Mouse (Mus musculus): ENCODE data around the gene Wdr70.
A peak's percentile ranks its signal among the peaks of the same experiment; 100 is the strongest.
"Not testable (repeated sequence)": the region's sequence is repeated elsewhere in the genome, so short reads cannot be mapped to it uniquely, and the experiment has no call there.

Gene Wdr70

DNA sequence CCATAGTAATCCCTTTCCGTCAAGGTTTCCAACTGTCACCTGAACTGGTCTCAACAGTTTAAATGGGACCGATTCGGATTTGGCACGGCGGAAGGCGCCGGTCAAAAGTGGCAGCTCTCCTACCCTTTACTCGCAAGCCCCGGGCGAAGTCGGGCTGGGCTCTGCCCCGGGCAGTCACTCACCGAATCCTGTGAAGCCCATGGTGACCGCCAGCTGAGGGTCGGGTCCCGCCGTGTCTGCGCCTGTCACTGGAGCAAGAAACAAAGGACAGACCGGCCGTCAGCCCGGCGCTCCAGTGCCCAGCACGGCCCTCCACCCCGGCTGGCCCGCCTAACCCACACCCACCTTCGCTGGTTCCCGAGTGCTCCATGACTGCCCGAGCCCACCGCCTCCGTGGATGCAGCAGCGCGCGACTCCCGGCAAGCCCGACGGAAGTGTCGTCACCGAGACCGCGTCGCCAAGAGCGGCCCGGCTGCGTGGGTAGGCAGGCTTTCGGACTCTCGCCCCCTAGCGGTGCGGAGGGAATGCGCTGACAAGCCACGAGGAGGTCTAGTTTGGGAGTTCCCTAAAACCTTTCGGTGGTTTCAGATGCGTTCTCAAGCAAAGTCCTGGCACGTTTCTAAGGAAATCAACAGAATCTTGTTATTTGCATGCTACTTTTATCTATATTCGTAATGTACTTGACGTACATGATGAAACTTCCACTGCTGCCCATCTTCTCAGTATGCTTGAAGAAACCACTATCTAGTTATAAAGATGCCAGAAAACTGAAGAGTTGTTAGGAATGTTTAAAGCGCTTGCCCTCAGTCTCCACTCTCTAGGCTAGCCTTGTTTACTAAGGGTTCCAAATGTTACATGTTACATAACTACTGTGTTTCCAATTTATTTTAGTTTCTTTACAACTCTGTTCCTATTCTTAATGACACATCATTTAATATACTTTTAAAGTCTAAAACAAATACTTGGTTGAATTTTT is at the start of gene Wdr70:
TSS of gene Wdr70 (minus strand) at position 436 of the 976 bp plus-strand sequence.
- DNase-seq: peak; percentile 97

GRCm38 (mm10) chr15:8135606-8136005 is 36.6 kb upstream of the Wdr70 start:
- no peak for DNase-seq

- DNase-seq: no peak
Measured at GRCm38 (mm10) chr15:8131761-8132160, 32.8 kb upstream of the Wdr70 start.

- DNase-seq: no peak
Measured at GRCm38 (mm10) chr15:8131268-8131667, 32.3 kb upstream of the Wdr70 start.

- DNase-seq: no peak
Measured at GRCm38 (mm10) chr15:8129281-8129680, 30.3 kb upstream of the Wdr70 start.

DNA sequence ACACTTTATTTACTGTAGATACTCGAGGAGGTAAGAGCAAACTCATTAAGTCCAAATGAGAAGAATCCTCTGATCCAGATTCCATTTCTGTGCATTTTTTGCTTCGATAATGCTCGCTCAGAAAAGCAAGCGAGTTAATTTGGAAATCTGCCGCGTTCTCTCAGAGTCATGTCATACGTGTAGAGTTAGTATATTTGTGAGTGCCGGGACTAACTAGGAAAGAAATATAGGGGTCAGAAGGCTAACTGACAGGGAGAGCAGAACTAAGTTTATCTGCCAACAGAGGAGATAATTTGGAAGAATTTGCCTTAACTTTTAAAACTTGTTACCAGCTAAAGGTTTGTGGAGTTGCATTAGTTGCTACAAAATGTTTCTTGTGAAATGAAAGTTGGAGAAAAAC is 10.8 kb upstream of the Wdr70 start:
- no peak for DNase-seq

DNA sequence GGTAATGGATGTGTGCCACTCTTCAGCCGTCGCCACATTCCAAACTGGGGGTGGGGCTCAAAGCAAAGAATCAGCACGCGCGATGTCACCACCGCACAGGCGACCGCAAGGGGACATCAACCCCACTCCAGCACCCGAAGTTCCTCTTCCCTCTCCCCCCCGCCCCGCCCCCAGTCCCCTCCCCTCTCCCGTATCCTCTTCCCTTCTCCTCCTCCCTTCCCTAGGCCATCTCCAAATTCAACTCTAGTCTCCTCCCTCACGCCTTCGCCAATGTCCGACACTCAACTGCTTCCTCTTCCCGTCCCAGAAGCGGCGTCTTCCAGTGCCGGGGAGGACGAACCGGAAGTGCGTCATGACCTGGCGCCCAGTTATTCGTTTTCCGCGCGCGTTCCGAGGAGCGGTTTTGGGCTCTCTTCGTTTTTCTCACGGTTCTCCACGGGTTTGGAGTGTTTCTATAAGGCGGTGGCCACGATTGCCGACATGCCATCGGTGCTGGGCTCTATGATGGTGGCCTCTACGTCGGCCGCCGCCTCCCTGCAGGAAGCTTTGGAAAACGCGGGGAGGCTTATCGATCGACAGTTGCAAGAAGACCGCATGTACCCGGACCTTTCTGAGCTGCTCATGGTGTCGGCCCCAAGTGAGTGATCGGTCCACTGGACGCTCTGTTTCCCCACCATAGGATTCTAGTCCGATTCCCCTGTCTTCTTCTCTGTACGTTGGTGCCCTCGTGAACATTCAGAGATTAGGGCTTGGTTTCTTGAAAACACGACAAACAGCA is 10.1 kb upstream of the Wdr70 start, which contains the start of gene Nup155:
TSS of gene Nup155 (plus strand) at position 308 of the 778 bp plus-strand sequence.
- DNase-seq: peak; percentile 95

- DNase-seq: no peak
Measured at GRCm38 (mm10) chr15:8108360-8108965, 9.5 kb upstream of the Wdr70 start.

- DNase-seq: not testable (repeated sequence)
Measured at GRCm38 (mm10) chr15:8101975-8102542, 3.0 kb upstream of the Wdr70 start.

GRCm38 (mm10) chr15:8097853-8098252 is 1.2 kb downstream of the Wdr70 start:
- peak; percentile 79 for DNase-seq

- DNase-seq: not testable (repeated sequence)
Measured at GRCm38 (mm10) chr15:8092668-8093067, 6.3 kb downstream of the Wdr70 start.

DNA sequence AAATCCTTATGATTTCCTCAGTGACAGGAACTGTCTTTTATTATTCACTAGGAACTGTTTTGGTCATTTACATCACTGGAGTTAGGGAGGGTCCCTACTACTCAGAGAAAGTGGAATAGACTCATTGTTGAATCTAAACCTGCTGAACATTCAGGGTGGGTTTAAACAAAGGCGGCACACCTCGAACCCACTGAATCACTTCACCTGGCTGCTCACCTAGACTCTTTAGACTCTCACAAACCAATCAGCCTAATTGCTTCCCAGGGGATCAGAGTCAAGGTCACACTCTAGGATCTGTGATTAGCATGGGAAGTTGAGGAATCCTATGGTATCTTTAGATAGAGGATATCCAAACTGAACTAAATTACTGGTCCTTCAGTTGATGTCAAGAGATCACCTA is 8.3 kb downstream of the Wdr70 start:
- no peak for DNase-seq

DNA sequence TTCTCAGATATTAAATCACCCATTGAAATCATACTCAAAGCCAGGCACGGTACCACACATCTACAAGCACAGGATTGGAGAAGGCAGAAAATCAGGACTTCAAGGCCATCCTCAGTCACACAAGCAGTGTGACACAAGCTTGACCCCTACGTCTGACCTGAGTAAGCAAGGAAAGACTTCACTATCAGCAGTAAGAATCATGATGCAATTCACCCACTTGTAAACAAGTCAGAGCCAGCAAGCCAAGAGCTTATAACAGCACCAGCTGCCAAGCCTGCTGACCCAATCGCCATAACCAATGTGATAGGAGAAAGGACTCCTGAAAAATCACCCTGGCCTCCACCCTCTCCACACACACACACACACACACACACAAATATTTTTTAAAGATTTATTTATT is 10.3 kb downstream of the Wdr70 start:
- DNase-seq: peak; percentile 8

- no peak for DNase-seq
Measured at GRCm38 (mm10) chr15:8087293-8087692, 11.7 kb downstream of the Wdr70 start.

GRCm38 (mm10) chr15:8082139-8082538 is 16.9 kb downstream of the Wdr70 start:
- DNase-seq: no peak

DNA sequence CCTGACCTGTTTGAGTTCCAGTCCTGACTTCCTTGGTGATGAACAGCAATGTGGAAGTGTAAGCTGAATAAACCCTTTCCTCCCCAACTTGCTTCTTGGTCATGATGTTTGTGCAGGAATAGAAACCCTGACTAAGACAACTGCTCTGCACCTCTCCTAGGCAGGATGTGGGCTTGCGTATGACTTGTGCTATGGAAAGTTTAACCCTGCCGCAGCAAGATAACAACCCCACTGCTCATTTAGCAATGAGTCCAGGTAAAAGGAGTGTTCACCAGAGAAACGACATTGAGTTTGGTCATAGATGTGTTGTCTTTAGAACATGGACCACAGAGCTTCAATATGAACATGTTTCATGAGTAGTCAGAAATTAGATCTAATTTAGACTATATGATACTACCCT is 25.9 kb downstream of the Wdr70 start:
- not testable (repeated sequence) for DNase-seq

GRCm38 (mm10) chr15:8065221-8065620 is 33.8 kb downstream of the Wdr70 start:
- no peak for DNase-seq

DNA sequence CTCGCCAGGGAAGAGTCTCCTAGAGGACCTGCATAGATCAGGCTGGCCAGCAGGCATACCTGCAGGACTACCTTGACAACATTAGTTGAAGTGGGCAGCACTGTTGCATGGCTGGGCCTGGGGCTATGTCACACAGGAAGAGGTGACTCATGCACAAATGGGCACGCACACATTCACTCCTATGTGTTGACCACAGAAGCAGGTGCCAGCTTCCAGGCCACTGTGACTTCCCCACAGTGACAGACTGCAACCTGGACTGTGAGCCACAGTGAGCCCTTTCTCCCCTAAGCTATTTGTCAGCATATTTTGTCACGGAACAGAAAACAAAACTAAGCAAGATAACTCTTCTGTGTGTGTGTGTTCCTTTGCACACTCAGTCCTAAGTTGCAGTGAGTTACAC is 47.8 kb downstream of the Wdr70 start:
- no peak for DNase-seq

DNA sequence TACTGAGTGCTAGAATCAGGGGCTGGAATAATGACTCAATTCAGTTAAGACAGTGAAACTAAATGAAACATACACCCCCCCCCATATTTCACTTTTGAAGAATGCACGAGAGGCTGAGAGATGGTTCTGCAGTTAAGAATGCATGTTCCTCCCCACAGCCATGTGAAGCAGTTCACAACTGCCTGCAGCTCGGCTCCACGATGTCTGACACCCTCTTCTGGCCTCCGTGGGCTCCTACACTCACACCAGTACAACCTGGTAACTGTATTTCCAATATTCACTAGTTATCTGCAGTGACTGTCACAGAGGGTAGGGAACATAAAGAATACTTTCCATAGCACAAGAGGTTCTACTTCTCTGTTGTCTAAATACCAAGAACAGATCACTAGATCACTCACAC is 59.2 kb downstream of the Wdr70 start:
- DNase-seq: no peak

- peak; percentile 2 for DNase-seq
Measured at GRCm38 (mm10) chr15:8038457-8038856, 60.6 kb downstream of the Wdr70 start.

- DNase-seq: no peak
Measured at GRCm38 (mm10) chr15:8037825-8038224, 61.2 kb downstream of the Wdr70 start.

DNA sequence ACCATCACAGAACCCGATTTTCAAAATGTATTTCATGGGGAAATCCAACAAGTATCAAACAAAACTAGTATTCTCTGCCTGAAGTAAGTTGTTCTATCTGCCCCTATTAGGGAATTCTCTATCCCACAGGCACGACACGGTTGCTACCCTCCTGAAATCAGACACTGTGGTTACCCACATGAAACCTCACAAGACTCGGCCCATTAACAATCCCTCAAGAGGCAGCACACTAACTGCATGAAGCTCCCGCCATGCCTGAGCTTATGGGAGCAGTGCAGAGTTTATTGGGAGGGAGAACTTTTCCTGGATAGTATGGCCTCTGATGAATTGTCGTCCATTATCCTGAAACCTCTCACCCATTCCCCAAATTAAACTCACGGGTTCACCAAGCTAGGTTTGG is 67.8 kb downstream of the Wdr70 start:
- no peak for DNase-seq

DNA sequence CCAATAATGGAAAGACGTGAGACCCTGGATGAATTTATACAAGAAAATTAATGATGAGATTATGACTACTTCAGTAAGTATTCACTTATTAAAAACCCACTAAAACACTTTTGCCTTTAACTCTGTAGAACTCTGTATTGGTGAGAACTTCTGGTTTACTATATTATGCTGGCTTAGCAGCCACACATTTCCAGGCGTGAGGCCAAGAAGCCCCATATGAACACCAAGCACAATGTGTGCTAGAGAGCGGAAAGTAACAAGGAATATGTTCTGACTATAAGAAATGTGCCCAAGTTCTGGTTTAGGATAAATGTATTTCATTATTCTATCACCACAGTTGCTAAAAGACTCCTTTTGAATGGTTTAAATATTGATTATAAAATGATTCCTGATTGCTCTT is 68.4 kb downstream of the Wdr70 start:
- no peak for DNase-seq
